Mouse (Mus musculus) heart, embryonic 12.5 days (tissue): Measurements from ENCODE around the gene Gm47995. TPM values are rescaled to one million over a fixed set of nuclear protein-coding genes. Genes with fewer than 3 reads are reported as not detected.
"Not testable (repeated sequence)": the region's sequence is repeated elsewhere in the genome, so short reads cannot be mapped to it uniquely, and the experiment has no call there.

Experiments
- ATAC-seq: fragments of 200-750 bp; cut with Nextera tagmentation; 2 replicates; pipeline ENCODE4 v1.8.0; 2017; ENCODE audit warnings: moderate TSS enrichment, moderate library complexity; ENCODE audit not compliant: insufficient number of reproducible peaks, low FRiP score
- H3K27ac ChIP-seq: fragments of 300-500 bp; sonication (generic); 2 replicates; pipeline ENCODE4 v1.5.1; 2016; ENCODE audit warnings: mild to moderate bottlenecking, moderate library complexity; ENCODE audit not compliant: poor library complexity, severe bottlenecking
- H3K27me3 ChIP-seq: fragments of 300-500 bp; sonication (generic); replicated peaks from 2 replicates; pipeline ENCODE4 v1.6.1; 2016; ENCODE audit warnings: mild to moderate bottlenecking, moderate library complexity
- H3K36me3 ChIP-seq: fragments of 300-500 bp; sonication (generic); 2 replicates; pipeline ENCODE4 v1.6.1; 2016; ENCODE audit warnings: mild to moderate bottlenecking, moderate library complexity
- H3K4me1 ChIP-seq: fragments of 300-500 bp; sonication (generic); replicated peaks from 2 replicates; pipeline ENCODE4 v1.6.1; 2016; ENCODE audit warnings: mild to moderate bottlenecking
- H3K4me2 ChIP-seq: fragments of 300-500 bp; sonication (generic); 2 replicates; pipeline ENCODE4 v1.6.1; 2016; ENCODE audit warnings: mild to moderate bottlenecking, moderate library complexity
- H3K4me3 ChIP-seq: fragments of 300-500 bp; sonication (generic); 2 replicates; pipeline ENCODE4 v1.5.1; 2016; ENCODE audit warnings: mild to moderate bottlenecking
- H3K9ac ChIP-seq: fragments of 300-500 bp; sonication (generic); 2 replicates; pipeline ENCODE4 v1.6.1; 2016; ENCODE audit warnings: mild to moderate bottlenecking, moderate library complexity
- H3K9me3 ChIP-seq: fragments of 300-500 bp; sonication (generic); replicated peaks from 2 replicates; pipeline ENCODE4 v1.6.1; 2016; ENCODE audit warnings: mild to moderate bottlenecking, moderate library complexity
- WGBS: fragments of 180-500 bp; shearing (Covaris S2); methylation state at CpG from one replicate; pipeline ENCODE4 v1.1.7; 2016; 5-methylcytosine and 5-hydroxymethylcytosine counted together
- polyA plus RNA-seq: library from polyadenylated mRNA; unstranded; fragments of >200 nt; fragmentation: Nextera tagmentation; extraction: Ambion mirVana; gene quantifications from 2 replicates; pipeline ENCODE4 v1.2.1, GENCODE M21; 2016

Gm47995 gene
- polyA plus RNA-seq, 1 experiment from 2014 or later, result 0.45 TPM

- H3K4me2 ChIP-seq, result no peak overlapping the region
- 48% methylated on average over 12 of the region's 12 CpGs for WGBS
- peaks cover 12% of the 10 kb centered on the region; the same call in 1 of the 2 replicates for H3K4me1 ChIP-seq
- H3K9me3 ChIP-seq, result no peaks in the 10 kb centered on the region
- H3K27ac ChIP-seq, result no peak overlapping the region
- ATAC-seq, result no peak
- H3K27me3 ChIP-seq, result no peaks in the 10 kb centered on the region
- no peak overlapping the region for H3K9ac ChIP-seq
- no peaks in the 10 kb centered on the region for H3K36me3 ChIP-seq
- H3K4me3 ChIP-seq, result no peak overlapping the region
Measured at GRCm38 (mm10) chr1:151167297-151168047, 30.8 kb upstream of the Gm47995 start.

GRCm38 (mm10) chr1:151168637-151169036, 29.6 kb upstream of the Gm47995 start:
- Histone ChIP-seq H3K4me3 (no peak overlapping the region), H3K4me2 (no peak overlapping the region), H3K4me1 (peaks cover 12% of the 10 kb centered on the region; the same call in 1 of the 2 replicates), H3K27ac (no peak overlapping the region), H3K36me3 (no peaks in the 10 kb centered on the region), H3K9me3 (no peaks in the 10 kb centered on the region), H3K27me3 (no peaks in the 10 kb centered on the region), H3K9ac (no peak overlapping the region)
- 72% methylated on average over 3 of the region's 3 CpGs for WGBS
- no peak for ATAC-seq

- no peak overlapping the region for H3K9ac ChIP-seq
- WGBS, result 74% methylated on average over 2 of the region's 2 CpGs
- H3K27me3 ChIP-seq, result no peaks in the 10 kb centered on the region
- H3K27ac ChIP-seq, result no peak overlapping the region
- no peak overlapping the region for H3K4me3 ChIP-seq
- no peaks in the 10 kb centered on the region for H3K36me3 ChIP-seq
- H3K9me3 ChIP-seq, result no peaks in the 10 kb centered on the region
- H3K4me1 ChIP-seq, result peaks cover 10% of the 10 kb centered on the region
- ATAC-seq, result no peak
- no peak overlapping the region for H3K4me2 ChIP-seq
Measured at GRCm38 (mm10) chr1:151171572-151172461, 26.4 kb upstream of the Gm47995 start.

GRCm38 (mm10) chr1:151177030-151177936, 21.0 kb upstream of the Gm47995 start:
- Histone ChIP-seq H3K27ac (peak overlapping the region; percentile 6), H3K9ac (no peak overlapping the region), H3K4me1 (peaks cover 11% of the 10 kb centered on the region), H3K4me3 (peak overlapping the region; percentile 24), H3K9me3 (no peaks in the 10 kb centered on the region), H3K27me3 (no peaks in the 10 kb centered on the region), H3K36me3 (no peaks in the 10 kb centered on the region), H3K4me2 (peak overlapping the region; percentile 51)
- 14% methylated on average over 10 of the region's 10 CpGs for WGBS
- ATAC-seq, result peak; percentile 91

GRCm38 (mm10) chr1:151177937-151178271, 20.3 kb upstream of the Gm47995 start:
- Histone ChIP-seq H3K27ac (peak overlapping the region; percentile 6; the same call in 1 of the 2 replicates), H3K4me3 (peak overlapping the region; percentile 24), H3K4me2 (peak overlapping the region; percentile 51), H3K9ac (no peak overlapping the region), H3K4me1 (peaks cover 11% of the 10 kb centered on the region), H3K36me3 (no peaks in the 10 kb centered on the region), H3K9me3 (no peaks in the 10 kb centered on the region), H3K27me3 (no peaks in the 10 kb centered on the region)
- WGBS, result 19% methylated on average over 4 of the region's 4 CpGs
- ATAC-seq, result peak; percentile 57; the same call in 1 of the 2 replicates

- H3K27ac ChIP-seq, result no peak overlapping the region
- H3K4me3 ChIP-seq, result no peak overlapping the region
- no peaks in the 10 kb centered on the region for H3K9me3 ChIP-seq
- no peaks in the 10 kb centered on the region for H3K27me3 ChIP-seq
- H3K4me1 ChIP-seq, result peaks cover 11% of the 10 kb centered on the region
- 70% methylated on average over 2 of the region's 2 CpGs for WGBS
- H3K4me2 ChIP-seq, result no peak overlapping the region
- no peaks in the 10 kb centered on the region for H3K36me3 ChIP-seq
- H3K9ac ChIP-seq, result no peak overlapping the region
- no peak for ATAC-seq
Measured at GRCm38 (mm10) chr1:151178505-151179083, 19.7 kb upstream of the Gm47995 start.

GRCm38 (mm10) chr1:151180167-151180566, 18.1 kb upstream of the Gm47995 start:
- Histone ChIP-seq H3K9ac (no peak overlapping the region), H3K27me3 (no peaks in the 10 kb centered on the region), H3K4me1 (peaks cover 11% of the 10 kb centered on the region), H3K36me3 (no peaks in the 10 kb centered on the region), H3K27ac (no peak overlapping the region), H3K4me2 (no peak overlapping the region), H3K9me3 (no peaks in the 10 kb centered on the region), H3K4me3 (no peak overlapping the region)
- 77% methylated on average over 2 of the region's 2 CpGs for WGBS
- no peak for ATAC-seq

GRCm38 (mm10) chr1:151182266-151182665, 16.0 kb upstream of the Gm47995 start, which contains the start of gene Gm47985:
Gene Gm47985, plus strand, starts transcription at chr1:151182537.
- 100% methylated on average over 1 of the region's 7 CpGs for WGBS
- not testable (repeated sequence) for H3K4me2 ChIP-seq, H3K4me3 ChIP-seq, H3K36me3 ChIP-seq, ATAC-seq, H3K9ac ChIP-seq, H3K4me1 ChIP-seq, H3K27ac ChIP-seq, H3K27me3 ChIP-seq, H3K9me3 ChIP-seq

GRCm38 (mm10) chr1:151186186-151186585, 12.1 kb upstream of the Gm47995 start:
- H3K27me3 ChIP-seq, H3K27ac ChIP-seq, H3K4me3 ChIP-seq, H3K36me3 ChIP-seq, H3K4me1 ChIP-seq, ATAC-seq, H3K9me3 ChIP-seq, H3K9ac ChIP-seq, H3K4me2 ChIP-seq: not testable (repeated sequence)
- 70% methylated on average over 3 of the region's 3 CpGs for WGBS

GRCm38 (mm10) chr1:151186879-151187424, 11.3 kb upstream of the Gm47995 start:
- not testable (repeated sequence) for H3K4me3 ChIP-seq, H3K9ac ChIP-seq, H3K36me3 ChIP-seq, ATAC-seq, H3K27ac ChIP-seq, H3K27me3 ChIP-seq, H3K4me2 ChIP-seq, H3K9me3 ChIP-seq, H3K4me1 ChIP-seq
- WGBS, result 45% methylated on average over 4 of the region's 4 CpGs
